Mouse (Mus musculus): Measurements from ENCODE around the gene Lhpp. TPM values are rescaled to one million over a fixed set of nuclear protein-coding genes. Genes with fewer than 3 reads are reported as not detected.
A peak's percentile ranks its signal among the peaks of the same experiment; 100 is the strongest.

The Lhpp gene
- polyA plus RNA-seq, 1 experiment from 2014 or later = 46.9 TPM

- no peaks in the 10 kb centered on the region for H3K36me3 ChIP-seq
- peaks cover 78% of the 10 kb centered on the region for H3K27me3 ChIP-seq (replicated peaks)
- H3K9ac ChIP-seq (replicated peaks) = peak within 1 kb of the TSS; percentile 40; the same call in 1 of the 2 replicates
- no peaks in the 10 kb centered on the region for H3K9me3 ChIP-seq (replicated peaks)
- 1% methylated on average over 52 of the region's 52 CpGs for WGBS
- H3K4me2 ChIP-seq = peak within 1 kb of the TSS; percentile 77
- peaks cover 36% of the 10 kb centered on the region for H3K4me1 ChIP-seq
- H3K27ac ChIP-seq (replicated peaks) = no peak within 1 kb of the TSS
- H3K4me3 ChIP-seq (replicated peaks) = peak within 1 kb of the TSS; percentile 39
- ATAC-seq (ENCODE audit: low FRiP score) = no peak
These were observed 11.1 kb upstream of the Lhpp start, which contains the start of gene Nkx1-2 for GRCm38 (mm10) chr7:132599071-132599975. Gene Nkx1-2, minus strand, starts transcription at chr7:132599637.

GRCm38 (mm10) chr7:132600026-132600425 lies 10.4 kb upstream of the Lhpp start:
- peak overlapping the region; percentile 77 for H3K4me2 ChIP-seq
- H3K9ac ChIP-seq (replicated peaks) = 0 out of 2 replicates have a peak overlapping the region, but pooled peaks have one; percentile 40
- peak overlapping the region; percentile 39 for H3K4me3 ChIP-seq (replicated peaks)
- H3K27ac ChIP-seq (replicated peaks) = no peak overlapping the region
- no peaks in the 10 kb centered on the region for H3K9me3 ChIP-seq (replicated peaks)
- peaks cover 76% of the 10 kb centered on the region for H3K27me3 ChIP-seq (replicated peaks)
- WGBS = 3% methylated on average over 9 of the region's 9 CpGs
- H3K36me3 ChIP-seq = no peaks in the 10 kb centered on the region
- no peak for ATAC-seq (ENCODE audit: low FRiP score)
- H3K4me1 ChIP-seq = peaks cover 36% of the 10 kb centered on the region

GRCm38 (mm10) chr7:132600926-132601325 lies 9.5 kb upstream of the Lhpp start:
- no peaks in the 10 kb centered on the region for H3K36me3 ChIP-seq
- H3K4me3 ChIP-seq (replicated peaks) = no peak overlapping the region
- no peak overlapping the region for H3K4me2 ChIP-seq
- no peak overlapping the region for H3K9ac ChIP-seq (replicated peaks)
- H3K27ac ChIP-seq (replicated peaks) = no peak overlapping the region
- ATAC-seq (ENCODE audit: low FRiP score) = no peak
- WGBS = 14% methylated on average over 8 of the region's 8 CpGs
- peaks cover 36% of the 10 kb centered on the region for H3K4me1 ChIP-seq
- no peaks in the 10 kb centered on the region for H3K9me3 ChIP-seq (replicated peaks)
- H3K27me3 ChIP-seq (replicated peaks) = peaks cover 69% of the 10 kb centered on the region

- H3K4me1 ChIP-seq = peaks cover 6% of the 10 kb centered on the region
- no peaks in the 10 kb centered on the region for H3K36me3 ChIP-seq
- no peak for ATAC-seq (ENCODE audit: low FRiP score)
These were observed 5.7 kb upstream of the Lhpp start for GRCm38 (mm10) chr7:132604720-132605119.

GRCm38 (mm10) chr7:132605689-132606088 lies 4.7 kb upstream of the Lhpp start:
- Histone ChIP-seq H3K4me2 (no peak overlapping the region), H3K9me3 (replicated peaks) (no peaks in the 10 kb centered on the region), H3K27me3 (replicated peaks) (peaks cover 39% of the 10 kb centered on the region), H3K27ac (replicated peaks) (no peak overlapping the region), H3K4me1 (peaks cover 4% of the 10 kb centered on the region; the same call in 1 of the 2 replicates), H3K36me3 (no peaks in the 10 kb centered on the region), H3K9ac (replicated peaks) (no peak overlapping the region), H3K4me3 (replicated peaks) (no peak overlapping the region)
- WGBS = 63% methylated on average over 5 of the region's 5 CpGs
- ATAC-seq (ENCODE audit: low FRiP score) = no peak

More at GRCm38 (mm10) chr7:132604720-132605119, 5.7 kb upstream of the Lhpp start:
- Histone ChIP-seq H3K9me3 (replicated peaks) (no peaks in the 10 kb centered on the region), H3K9ac (replicated peaks) (no peak overlapping the region), H3K4me2 (no peak overlapping the region), H3K27me3 (replicated peaks) (peaks cover 47% of the 10 kb centered on the region), H3K27ac (replicated peaks) (no peak overlapping the region), H3K4me3 (replicated peaks) (no peak overlapping the region)
- 86% methylated on average over 4 of the region's 4 CpGs for WGBS

- ATAC-seq (ENCODE audit: low FRiP score) = no peak
- H3K4me2 ChIP-seq = no peak overlapping the region
These were observed 2.0 kb upstream of the Lhpp start for GRCm38 (mm10) chr7:132608316-132609020.

GRCm38 (mm10) chr7:132611530-132611929 lies 1.1 kb downstream of the Lhpp start:
- Histone ChIP-seq H3K4me2 (peak overlapping the region; percentile 63; the same call in 1 of the 2 replicates), H3K27me3 (replicated peaks) (0 out of 2 replicates have a peak, but pooled peaks cover 11% of the 10 kb centered on the region), H3K27ac (replicated peaks) (no peak overlapping the region), H3K9me3 (replicated peaks) (no peaks in the 10 kb centered on the region), H3K9ac (replicated peaks) (no peak overlapping the region), H3K4me3 (replicated peaks) (no peak overlapping the region), H3K36me3 (no peaks in the 10 kb centered on the region), H3K4me1 (peaks cover 8% of the 10 kb centered on the region)
- 94% methylated on average over 8 of the region's 8 CpGs for WGBS
- no peak for ATAC-seq (ENCODE audit: low FRiP score)

More at GRCm38 (mm10) chr7:132608316-132609020, 2.0 kb upstream of the Lhpp start:
- Histone ChIP-seq H3K4me3 (replicated peaks) (no peak overlapping the region), H3K27me3 (replicated peaks) (peaks cover 16% of the 10 kb centered on the region; the same call in 1 of the 2 replicates), H3K4me1 (peaks cover 8% of the 10 kb centered on the region), H3K36me3 (no peaks in the 10 kb centered on the region), H3K27ac (replicated peaks) (no peak overlapping the region), H3K9ac (replicated peaks) (no peak overlapping the region), H3K9me3 (replicated peaks) (no peaks in the 10 kb centered on the region)
- WGBS = 98% methylated on average over 4 of the region's 4 CpGs

GRCm38 (mm10) chr7:132615346-132615745 lies 4.9 kb downstream of the Lhpp start:
- peaks cover 4% of the 10 kb centered on the region; the same call in 1 of the 2 replicates for H3K4me1 ChIP-seq
- no peak overlapping the region for H3K4me3 ChIP-seq (replicated peaks)
- H3K27me3 ChIP-seq (replicated peaks) = no peaks in the 10 kb centered on the region
- ATAC-seq (ENCODE audit: low FRiP score) = no peak
- H3K4me2 ChIP-seq = no peak overlapping the region
- WGBS = 11% methylated on average over 3 of the region's 3 CpGs
- no peak overlapping the region for H3K27ac ChIP-seq (replicated peaks)
- H3K9ac ChIP-seq (replicated peaks) = no peak overlapping the region
- no peaks in the 10 kb centered on the region for H3K36me3 ChIP-seq
- H3K9me3 ChIP-seq (replicated peaks) = no peaks in the 10 kb centered on the region

GRCm38 (mm10) chr7:132616391-132616790 lies 6.0 kb downstream of the Lhpp start:
- peaks cover 2% of the 10 kb centered on the region; the same call in 1 of the 2 replicates for H3K4me1 ChIP-seq
- no peak overlapping the region for H3K9ac ChIP-seq (replicated peaks)
- no peaks in the 10 kb centered on the region for H3K9me3 ChIP-seq (replicated peaks)
- H3K4me3 ChIP-seq (replicated peaks) = no peak overlapping the region
- no peak overlapping the region for H3K27ac ChIP-seq (replicated peaks)
- no peaks in the 10 kb centered on the region for H3K27me3 ChIP-seq (replicated peaks)
- WGBS = 23% methylated on average over 6 of the region's 6 CpGs
- H3K4me2 ChIP-seq = no peak overlapping the region
- H3K36me3 ChIP-seq = no peaks in the 10 kb centered on the region
- ATAC-seq (ENCODE audit: low FRiP score) = no peak; the same call in 1 of the 2 replicates

GRCm38 (mm10) chr7:132617021-132617564 lies 6.7 kb downstream of the Lhpp start:
- Histone ChIP-seq H3K4me1 (no peaks in the 10 kb centered on the region), H3K36me3 (no peaks in the 10 kb centered on the region), H3K9me3 (replicated peaks) (no peaks in the 10 kb centered on the region), H3K27me3 (replicated peaks) (no peaks in the 10 kb centered on the region), H3K4me3 (replicated peaks) (no peak overlapping the region), H3K9ac (replicated peaks) (no peak overlapping the region), H3K4me2 (no peak overlapping the region), H3K27ac (replicated peaks) (no peak overlapping the region)
- ATAC-seq (ENCODE audit: low FRiP score) = no peak
- 82% methylated on average over 5 of the region's 5 CpGs for WGBS

GRCm38 (mm10) chr7:132619549-132619948 lies 9.1 kb downstream of the Lhpp start:
- Histone ChIP-seq H3K4me2 (no peak overlapping the region), H3K9me3 (replicated peaks) (no peaks in the 10 kb centered on the region), H3K27ac (replicated peaks) (no peak overlapping the region), H3K4me3 (replicated peaks) (no peak overlapping the region), H3K36me3 (no peaks in the 10 kb centered on the region), H3K9ac (replicated peaks) (no peak overlapping the region), H3K4me1 (no peaks in the 10 kb centered on the region), H3K27me3 (replicated peaks) (no peaks in the 10 kb centered on the region)
- 94% methylated on average over 8 of the region's 8 CpGs for WGBS
- ATAC-seq (ENCODE audit: low FRiP score) = no peak
